Mouse (Mus musculus) heart, embryonic 14.5 days (tissue): ENCODE data around the gene Itpr2. TPM values are rescaled to one million over a fixed set of nuclear protein-coding genes. Genes with fewer than 3 reads are reported as not detected.

Experiments used
- ATAC-seq: fragments of 200-750 bp; cut with Nextera tagmentation; 2 replicates; pipeline ENCODE4 v1.8.0; 2017; ENCODE audit warnings: low read depth, moderate TSS enrichment; ENCODE audit not compliant: insufficient number of reproducible peaks, insufficient read depth, low FRiP score
- H3K27ac ChIP-seq, 2 experiments: fragments of 200-500 bp in 1 of 2; fragments of 300-500 bp in 1 of 2; sonication (generic) in 1 of 2; replicated peaks in 1 of 2; 2 replicates each; pipeline ENCODE4 v1.5.1; 2012 to 2014; ENCODE audit warnings: low read depth in 2 of 2, low read length in 2 of 2, control low read depth in 1 of 2, mild to moderate bottlenecking in 1 of 2, mixed read lengths in 1 of 2; ENCODE audit not compliant: control insufficient read depth in 1 of 2, insufficient read depth in 1 of 2
- H3K27me3 ChIP-seq: fragments of 300-500 bp; sonication (generic); 2 replicates; pipeline ENCODE4 v1.6.1; 2014; ENCODE audit warnings: mild to moderate bottlenecking, low read length, control low read depth; ENCODE audit not compliant: control insufficient read depth, insufficient read depth
- H3K36me3 ChIP-seq: fragments of 300-500 bp; sonication (generic); 2 replicates; pipeline ENCODE4 v1.6.1; 2014; ENCODE audit warnings: mild to moderate bottlenecking, control low read depth, low read length, mixed read lengths; ENCODE audit not compliant: control insufficient read depth, insufficient read depth
- H3K4me1 ChIP-seq, 2 experiments: fragments of 200-500 bp in 1 of 2; fragments of 300-500 bp in 1 of 2; sonication (generic) in 1 of 2; 2 replicates each; pipeline ENCODE4 v1.6.1; 2012 to 2014; ENCODE audit warnings: low read length in 2 of 2, control low read depth in 1 of 2, mixed read lengths in 1 of 2; ENCODE audit not compliant: control insufficient read depth in 2 of 2, insufficient read depth in 2 of 2
- H3K4me2 ChIP-seq: fragments of 300-500 bp; sonication (generic); 2 replicates; pipeline ENCODE4 v1.6.1; 2014; ENCODE audit warnings: mild to moderate bottlenecking, low read length
- H3K4me3 ChIP-seq, 2 experiments: fragments of 200-500 bp in 1 of 2; fragments of 300-500 bp in 1 of 2; sonication (generic) in 1 of 2; 2 replicates each; pipeline ENCODE4 v1.5.1; 2012 to 2014; ENCODE audit warnings: low read length in 2 of 2, mild to moderate bottlenecking in 2 of 2, control low read depth in 1 of 2, low read depth in 1 of 2, moderate library complexity in 1 of 2; ENCODE audit not compliant: control insufficient read depth in 1 of 2, insufficient read depth in 1 of 2
- H3K9ac ChIP-seq: fragments of 300-500 bp; sonication (generic); 2 replicates; pipeline ENCODE4 v1.6.1; 2014; ENCODE audit warnings: mild to moderate bottlenecking, low read length
- H3K9me3 ChIP-seq: fragments of 300-500 bp; sonication (generic); 2 replicates; pipeline ENCODE4 v1.6.1; 2016; ENCODE audit warnings: low read length, control low read depth; ENCODE audit not compliant: control insufficient read depth
- WGBS: fragments of 180-500 bp; shearing (Covaris S2); extraction: QIAGEN DNeasy Blood & Tissue Kit; methylation state at CpG from one replicate; pipeline ENCODE4 v1.1.7; 2014; 5-methylcytosine and 5-hydroxymethylcytosine counted together
- polyA plus RNA-seq: library from polyadenylated mRNA; unstranded; fragments of >200 nt; fragmentation: Nextera tagmentation; extraction: Ambion mirVana; gene quantifications from 2 replicates; pipeline ENCODE4 v1.2.1, GENCODE M21; 2014

Gene Itpr2
- polyA plus RNA-seq, 1 experiment from 2014 or later = 43.4 TPM

DNA sequence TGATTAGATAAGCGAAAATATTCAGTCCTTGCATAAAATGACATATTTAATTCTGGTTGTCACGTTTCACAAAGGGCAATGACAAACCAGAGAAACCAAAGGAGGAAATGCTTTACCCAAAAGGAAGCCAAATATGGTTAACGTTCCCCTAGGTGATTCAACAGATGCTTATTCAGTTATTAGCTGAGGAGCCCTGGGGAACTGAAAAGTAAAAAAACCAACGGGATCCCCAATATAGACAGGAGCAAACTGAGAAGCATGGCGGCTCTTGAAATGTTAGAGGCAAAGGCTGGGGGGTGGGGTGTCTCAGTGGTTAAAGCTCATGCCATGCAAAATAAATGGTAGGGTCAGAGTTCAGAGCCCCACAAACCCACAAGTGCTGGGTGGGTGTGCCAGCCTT, 310.1 kb downstream of the Itpr2 start:
- 82% methylated on average over 5 of the region's 5 CpGs for WGBS
- peaks cover 50% of the 10 kb centered on the region for H3K36me3 ChIP-seq
- no peak overlapping the region for H3K9ac ChIP-seq
- no peak for ATAC-seq
- no peak overlapping the region for H3K4me3 ChIP-seq
- no peak overlapping the region for H3K4me2 ChIP-seq
- peaks cover 9% of the 10 kb centered on the region; the same call in 1 of the 2 replicates for H3K9me3 ChIP-seq
- H3K4me1 ChIP-seq = no peaks in the 10 kb centered on the region
- H3K27me3 ChIP-seq = no peaks in the 10 kb centered on the region
- H3K27ac ChIP-seq = no peak overlapping the region

DNA sequence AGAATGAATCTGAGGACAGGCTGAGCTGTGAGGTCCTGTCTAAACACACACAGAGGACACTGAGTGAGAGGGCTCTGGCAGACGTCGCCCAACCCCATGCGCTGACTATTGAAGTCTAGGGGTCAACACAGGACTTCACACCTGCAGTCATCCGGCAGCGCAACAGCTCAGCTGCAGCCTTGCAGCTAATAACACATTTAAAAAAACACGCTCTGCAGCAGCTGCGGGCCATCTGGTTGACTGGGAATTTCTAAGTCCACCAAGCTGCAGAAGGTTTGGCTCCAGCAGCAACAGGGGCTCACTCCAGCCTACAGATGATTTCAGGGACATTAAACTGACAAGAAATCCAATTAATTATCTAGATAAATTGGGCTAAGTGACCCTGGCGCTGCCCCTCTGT, 312.0 kb downstream of the Itpr2 start:
- Histone ChIP-seq H3K36me3 (peaks cover 65% of the 10 kb centered on the region), H3K27me3 (no peaks in the 10 kb centered on the region), H3K4me2 (no peak overlapping the region), H3K9me3 (peaks cover 9% of the 10 kb centered on the region; the same call in 1 of the 2 replicates), H3K4me1 (no peaks in the 10 kb centered on the region), H3K4me3 (no peak overlapping the region), H3K27ac (no peak overlapping the region), H3K9ac (no peak overlapping the region)
- WGBS = 75% methylated on average over 8 of the region's 8 CpGs
- ATAC-seq = no peak

DNA sequence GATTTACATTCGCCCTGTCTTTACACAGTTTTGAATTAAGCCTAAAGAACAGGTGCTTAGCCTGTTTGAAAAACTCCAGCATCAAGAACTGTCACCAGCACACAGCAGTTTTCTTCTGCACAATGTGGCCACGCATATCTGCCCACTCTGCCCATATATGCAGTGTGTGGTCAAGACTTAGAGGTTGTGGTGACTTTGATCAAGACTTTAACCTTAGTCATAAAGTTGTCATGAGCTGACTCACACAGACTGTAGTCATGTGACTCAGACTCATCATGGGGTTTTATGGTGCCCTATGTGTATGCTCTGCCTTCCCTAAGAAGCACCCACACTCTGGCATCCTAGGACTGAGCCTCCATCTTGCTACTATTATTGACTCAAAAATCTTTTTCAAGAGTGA, 316.5 kb downstream of the Itpr2 start:
- no peak for ATAC-seq
- WGBS = 89% methylated on average over 2 of the region's 2 CpGs

DNA sequence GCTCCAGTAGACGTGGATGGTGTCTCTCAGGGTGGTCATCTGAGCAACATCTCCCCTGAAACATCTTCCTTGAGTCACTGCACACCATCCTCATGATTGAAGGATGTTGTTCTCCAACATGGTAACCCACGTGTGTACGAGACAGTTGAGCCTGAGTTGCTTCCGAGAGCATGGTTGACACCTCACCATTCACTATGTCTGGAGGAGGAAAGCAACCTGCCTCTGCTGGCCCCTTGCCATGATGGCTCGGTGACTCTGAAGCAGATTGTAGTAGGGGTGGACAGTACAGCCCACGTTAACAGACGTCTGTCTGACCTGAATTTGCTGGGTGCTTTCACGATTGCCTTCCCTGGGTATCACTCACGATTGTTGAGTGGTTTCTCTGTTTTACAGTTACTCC, 317.3 kb downstream of the Itpr2 start:
- Histone ChIP-seq H3K9me3 (no peaks in the 10 kb centered on the region), H3K4me2 (no peak overlapping the region), H3K4me3 (no peak overlapping the region), H3K4me1 (no peaks in the 10 kb centered on the region), H3K36me3 (peaks cover 42% of the 10 kb centered on the region), H3K9ac (no peak overlapping the region), H3K27me3 (no peaks in the 10 kb centered on the region), H3K27ac (no peak overlapping the region)
- WGBS = 88% methylated on average over 9 of the region's 9 CpGs
- ATAC-seq = no peak

More for the DNA sequence above, 316.5 kb downstream of the Itpr2 start:
- H3K9ac ChIP-seq = no peak overlapping the region
- no peaks in the 10 kb centered on the region for H3K27me3 ChIP-seq
- no peak overlapping the region for H3K4me3 ChIP-seq
- H3K27ac ChIP-seq = no peak overlapping the region
- H3K9me3 ChIP-seq = no peaks in the 10 kb centered on the region
- no peaks in the 10 kb centered on the region for H3K4me1 ChIP-seq
- no peak overlapping the region for H3K4me2 ChIP-seq
- peaks cover 41% of the 10 kb centered on the region for H3K36me3 ChIP-seq

DNA sequence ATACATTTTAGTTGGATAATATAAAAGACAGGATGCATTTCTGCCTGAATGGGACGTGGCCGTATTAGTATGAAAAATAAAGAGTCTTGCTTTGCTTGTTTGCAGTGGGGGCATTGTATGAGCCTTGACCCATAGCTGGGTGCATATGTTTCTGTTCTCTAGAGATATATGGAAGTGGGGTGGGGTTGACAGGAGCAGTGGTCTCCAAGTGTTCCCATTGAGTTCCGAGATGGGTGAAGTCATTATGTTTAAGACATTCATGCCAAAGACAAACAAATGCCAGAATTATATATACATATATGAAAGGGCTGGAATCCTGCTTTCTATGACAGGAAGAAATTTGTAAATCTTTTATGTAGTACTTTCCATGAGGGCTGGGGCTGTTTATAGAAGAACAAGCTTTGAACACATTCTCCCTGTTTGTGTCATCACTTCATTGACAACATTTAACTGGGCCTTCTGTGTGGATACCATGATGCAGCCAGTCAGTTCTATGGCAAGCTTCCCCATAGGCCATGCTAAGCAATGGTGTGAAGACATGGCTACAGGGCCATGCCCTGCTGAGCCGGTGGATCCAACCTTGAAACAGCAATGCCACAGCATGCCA, 327.3 kb downstream of the Itpr2 start:
- H3K4me3 ChIP-seq = no peak overlapping the region
- H3K27me3 ChIP-seq = no peaks in the 10 kb centered on the region
- ATAC-seq = no peak
- no peaks in the 10 kb centered on the region for H3K9me3 ChIP-seq
- no peak overlapping the region for H3K9ac ChIP-seq
- no peak overlapping the region for H3K4me2 ChIP-seq
- no peak overlapping the region for H3K27ac ChIP-seq
- WGBS = 95% methylated on average over 4 of the region's 4 CpGs
- peaks cover 18% of the 10 kb centered on the region; the same call in 1 of the 2 replicates for H3K36me3 ChIP-seq
- H3K4me1 ChIP-seq = no peaks in the 10 kb centered on the region

DNA sequence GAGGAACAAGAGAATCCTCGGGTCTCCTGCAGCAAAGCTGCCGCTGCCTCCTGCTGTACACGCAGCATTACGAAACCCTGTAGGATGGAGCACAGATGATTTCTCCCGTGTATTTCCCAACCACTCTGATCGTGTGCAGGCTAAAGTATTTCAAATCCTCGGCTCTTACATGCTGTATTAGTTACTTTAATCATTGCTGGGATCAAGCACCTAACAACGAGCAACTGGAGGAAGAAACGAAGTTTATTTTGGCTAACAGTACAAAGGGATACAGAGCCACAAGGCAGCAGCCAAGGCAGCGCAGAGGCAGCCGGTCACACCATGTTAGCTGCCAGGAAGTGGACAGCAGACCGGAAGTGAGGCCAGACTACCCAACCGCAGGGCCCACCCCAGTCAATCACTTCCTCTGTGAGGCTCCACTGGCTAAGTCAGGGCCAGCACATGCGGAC, 331.4 kb downstream of the Itpr2 start:
- WGBS = 70% methylated on average over 14 of the region's 14 CpGs
- no peaks in the 10 kb centered on the region for H3K4me1 ChIP-seq
- no peak overlapping the region for H3K27ac ChIP-seq
- H3K9me3 ChIP-seq = no peaks in the 10 kb centered on the region
- H3K4me3 ChIP-seq = no peak overlapping the region
- H3K9ac ChIP-seq = no peak overlapping the region
- no peaks in the 10 kb centered on the region for H3K27me3 ChIP-seq
- H3K4me2 ChIP-seq = no peak overlapping the region
- peaks cover 21% of the 10 kb centered on the region; the same call in 1 of the 2 replicates for H3K36me3 ChIP-seq
- ATAC-seq = no peak

DNA sequence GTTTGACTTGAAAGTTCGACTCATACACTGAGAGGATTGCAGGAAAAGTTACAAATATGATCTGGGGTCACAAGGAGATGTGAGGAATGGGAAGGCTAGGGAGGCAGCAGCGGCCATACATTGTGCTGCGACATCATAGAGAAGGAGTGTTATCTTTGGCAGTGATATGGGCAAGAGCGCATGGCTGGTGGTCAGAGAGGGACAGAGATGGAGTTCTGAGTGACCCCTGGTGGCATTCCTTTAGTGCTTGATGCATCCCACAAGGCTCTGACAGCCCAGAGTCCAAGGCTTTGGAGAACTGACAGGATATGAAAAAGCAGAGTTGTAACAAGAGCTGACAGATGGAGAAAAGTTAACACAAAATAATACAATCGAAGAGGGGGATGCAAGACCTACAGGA, 334.8 kb downstream of the Itpr2 start:
- no peak for ATAC-seq
- no peaks in the 10 kb centered on the region for H3K9me3 ChIP-seq
- H3K4me2 ChIP-seq = no peak overlapping the region
- WGBS = 36% methylated on average over 5 of the region's 5 CpGs
- no peak overlapping the region for H3K4me3 ChIP-seq
- H3K27me3 ChIP-seq = no peaks in the 10 kb centered on the region
- peaks cover 4 to 5% of the 10 kb centered on the region in 2 experiments; a peak in 2 of 4 replicates for H3K4me1 ChIP-seq
- H3K36me3 ChIP-seq = peaks cover 25% of the 10 kb centered on the region
- H3K27ac ChIP-seq = no peak overlapping the region
- H3K9ac ChIP-seq = no peak overlapping the region

DNA sequence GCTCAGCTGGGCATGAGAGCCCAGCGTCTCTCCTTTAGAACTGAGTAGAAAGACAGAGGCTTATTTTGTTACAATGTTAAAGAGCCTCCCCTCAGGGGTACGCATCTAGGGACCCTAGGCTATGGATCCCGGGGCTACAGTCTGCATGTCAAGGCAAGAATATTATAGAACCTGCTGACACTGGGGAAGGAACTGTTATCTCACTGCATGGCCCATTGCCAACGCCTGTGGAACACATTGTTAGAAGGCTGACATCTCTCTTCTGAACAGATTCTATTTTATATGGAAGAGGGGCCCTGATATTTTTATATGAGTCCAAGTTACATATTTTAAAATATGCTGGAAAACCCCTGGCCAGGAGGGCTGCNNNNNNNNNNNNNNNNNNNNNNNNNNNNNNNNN, 342.4 kb downstream of the Itpr2 start:
- Histone ChIP-seq H3K4me2 (no peak overlapping the region), H3K36me3 (peaks cover 21% of the 10 kb centered on the region), H3K4me1 (peaks cover 6 to 17% of the 10 kb centered on the region in 2 experiments), H3K4me3 (no peak overlapping the region), H3K9me3 (no peaks in the 10 kb centered on the region), H3K9ac (no peak overlapping the region), H3K27ac (no peak overlapping the region), H3K27me3 (no peaks in the 10 kb centered on the region)
- no peak for ATAC-seq
- WGBS = 43% methylated on average over 4 of the region's 4 CpGs
